Mouse (Mus musculus): ENCODE measurements around the gene Uprt. TPM values are rescaled to one million over a fixed set of nuclear protein-coding genes. Genes with fewer than 3 reads are reported as not detected.

Uprt gene
- 2.9 TPM for polyA plus RNA-seq (2017; shearing (Covaris generic))

DNA sequence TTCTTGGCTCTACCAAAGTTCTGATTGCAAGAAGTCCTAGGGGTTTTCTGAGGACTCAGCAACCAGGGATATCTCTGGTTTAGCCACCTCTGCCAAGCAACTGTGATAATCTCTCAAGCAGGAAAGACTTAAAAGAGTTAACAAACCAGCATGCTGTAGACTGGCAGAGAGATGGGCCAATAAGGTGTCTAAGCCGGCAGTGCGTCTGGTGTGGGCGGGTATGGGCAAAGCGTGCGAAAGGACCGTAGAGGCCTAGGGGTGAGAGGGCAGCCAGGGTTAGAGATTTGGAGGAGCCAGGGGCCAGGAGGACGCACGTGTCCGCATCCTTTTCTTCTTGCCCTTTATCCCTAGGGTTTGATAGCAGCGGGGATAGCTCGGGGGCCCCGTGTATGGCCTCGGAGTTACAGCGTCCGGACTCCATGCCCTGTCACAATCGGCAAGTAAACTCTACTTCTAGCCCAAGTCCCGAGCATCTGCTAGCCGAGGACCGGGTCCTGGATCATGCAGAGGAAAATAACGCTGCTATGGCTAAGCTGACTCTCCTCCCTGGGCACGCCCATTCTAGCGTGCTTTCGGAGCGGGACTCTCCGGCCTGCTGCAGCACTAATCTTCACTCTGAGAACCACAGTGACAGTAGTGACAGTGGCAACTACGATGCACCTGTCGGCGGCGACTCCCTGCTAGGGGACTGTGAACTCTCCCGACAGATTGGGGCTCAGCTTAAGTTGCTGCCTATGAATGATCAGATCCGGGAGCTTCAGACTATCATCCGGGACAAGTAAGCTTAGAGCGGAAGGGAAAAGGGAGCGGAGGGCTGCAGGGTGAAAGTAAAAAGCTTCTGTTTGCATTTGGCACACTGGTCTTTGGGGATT is at the start of gene Uprt:
Gene Uprt, plus strand, starts transcription at position 247 of the 872 bp plus-strand sequence.

Other genes starting within 250 kb of the Uprt start
- gene Abcb7, start 69.0 kb upstream of the Uprt start, polyA plus RNA-seq (2017; shearing (Covaris generic)), result 13.7 TPM
- 11.5 TPM for gene Zdhhc15, start 188.2 kb downstream of the Uprt start, polyA plus RNA-seq (2017; shearing (Covaris generic))

All from effector memory CD4-positive, alpha-beta T cell, adult 7 months (primary cell).